Mouse (Mus musculus): ENCODE results near the gene Gpi1. TPM values are rescaled to one million over a fixed set of nuclear protein-coding genes. Genes with fewer than 3 reads are reported as not detected.

The Gpi1 gene
- polyA plus RNA-seq (2015; fragmentation: Nextera tagmentation; extraction: Ambion mirVana), result 277 and 278 TPM in 2 replicates

- H3K27me3 ChIP-seq, result no peaks in the 10 kb centered on the region
- H3K4me1 ChIP-seq, result peaks cover 38% of the 10 kb centered on the region
- WGBS, result 0% methylated on average over 30 of the region's 39 CpGs
- peak within 1 kb of the TSS; percentile 77 for H3K4me3 ChIP-seq (replicated peaks)
- peak; percentile 65 for ATAC-seq (ENCODE audit: insufficient number of reproducible peaks, low FRiP score, low TSS enrichment, low read depth)
- peaks cover 31% of the 10 kb centered on the region for H3K36me3 ChIP-seq
- peak within 1 kb of the TSS; percentile 90 for H3K27ac ChIP-seq (replicated peaks)
- peak within 1 kb of the TSS; percentile 80 for H3K4me2 ChIP-seq (replicated peaks)
- no peaks in the 10 kb centered on the region for H3K9me3 ChIP-seq (replicated peaks)
- peak within 1 kb of the TSS; percentile 71 for H3K9ac ChIP-seq
These were observed at the start of gene Gpi1 for GRCm38 (mm10) chr7:34230116-34230515. TSS of gene Gpi1 (minus strand) at chr7:34230336.

GRCm38 (mm10) chr7:34277656-34278055, 47.5 kb upstream of the Gpi1 start:
- H3K9ac ChIP-seq, result no peak overlapping the region
- no peak for ATAC-seq (ENCODE audit: insufficient number of reproducible peaks, low FRiP score, low TSS enrichment, low read depth)
- H3K4me2 ChIP-seq (replicated peaks), result no peak overlapping the region
- H3K27me3 ChIP-seq, result no peaks in the 10 kb centered on the region
- H3K4me1 ChIP-seq, result no peaks in the 10 kb centered on the region
- no peaks in the 10 kb centered on the region; the same call in 1 of the 2 replicates for H3K36me3 ChIP-seq
- H3K27ac ChIP-seq (replicated peaks), result no peak overlapping the region
- H3K9me3 ChIP-seq (replicated peaks), result no peaks in the 10 kb centered on the region
- no peak overlapping the region for H3K4me3 ChIP-seq (replicated peaks)
- WGBS, result 93% methylated on average over 2 of the region's 2 CpGs

- Histone ChIP-seq H3K4me2 (replicated peaks) (no peak overlapping the region), H3K4me3 (replicated peaks) (no peak overlapping the region), H3K9me3 (replicated peaks) (no peaks in the 10 kb centered on the region), H3K9ac (no peak overlapping the region), H3K4me1 (no peaks in the 10 kb centered on the region), H3K27me3 (no peaks in the 10 kb centered on the region), H3K36me3 (no peaks in the 10 kb centered on the region; the same call in 1 of the 2 replicates), H3K27ac (replicated peaks) (no peak overlapping the region)
- ATAC-seq (ENCODE audit: insufficient number of reproducible peaks, low FRiP score, low TSS enrichment, low read depth), result no peak
- WGBS, result 95% methylated on average over 3 of the region's 3 CpGs
These were observed 45.9 kb upstream of the Gpi1 start for GRCm38 (mm10) chr7:34276066-34276465.

- no peak overlapping the region for H3K27ac ChIP-seq (replicated peaks)
- no peak overlapping the region for H3K4me3 ChIP-seq (replicated peaks)
- no peak overlapping the region for H3K9ac ChIP-seq
- no peaks in the 10 kb centered on the region for H3K27me3 ChIP-seq
- peaks cover 8% of the 10 kb centered on the region; the same call in 1 of the 2 replicates for H3K4me1 ChIP-seq
- no peaks in the 10 kb centered on the region for H3K9me3 ChIP-seq (replicated peaks)
- WGBS, result 51% methylated on average over 4 of the region's 4 CpGs
- no peak for ATAC-seq (ENCODE audit: insufficient number of reproducible peaks, low FRiP score, low TSS enrichment, low read depth)
- H3K36me3 ChIP-seq, result no peaks in the 10 kb centered on the region; the same call in 1 of the 2 replicates
- no peak overlapping the region for H3K4me2 ChIP-seq (replicated peaks)
These were observed 42.3 kb upstream of the Gpi1 start for GRCm38 (mm10) chr7:34272465-34272864.

- no peaks in the 10 kb centered on the region for H3K9me3 ChIP-seq (replicated peaks)
- peaks cover 8% of the 10 kb centered on the region; the same call in 1 of the 2 replicates for H3K4me1 ChIP-seq
- no peaks in the 10 kb centered on the region for H3K27me3 ChIP-seq
- peaks cover 2% of the 10 kb centered on the region; the same call in 1 of the 2 replicates for H3K36me3 ChIP-seq
- ATAC-seq (ENCODE audit: insufficient number of reproducible peaks, low FRiP score, low TSS enrichment, low read depth), result no peak
- WGBS, result 51% methylated on average over 1 of the region's 1 CpGs
- no peak overlapping the region for H3K4me3 ChIP-seq (replicated peaks)
- 0 out of 2 replicates have a peak overlapping the region, but pooled peaks have one; percentile 12 for H3K27ac ChIP-seq (replicated peaks)
- no peak overlapping the region for H3K4me2 ChIP-seq (replicated peaks)
- H3K9ac ChIP-seq, result no peak overlapping the region
These were observed 38.3 kb upstream of the Gpi1 start for GRCm38 (mm10) chr7:34268463-34268862.

GRCm38 (mm10) chr7:34266421-34266820, 36.3 kb upstream of the Gpi1 start:
- Histone ChIP-seq H3K4me3 (replicated peaks) (no peak overlapping the region), H3K27ac (replicated peaks) (no peak overlapping the region; the same call in 1 of the 2 replicates), H3K4me1 (peaks cover 8% of the 10 kb centered on the region; the same call in 1 of the 2 replicates), H3K9ac (no peak overlapping the region), H3K36me3 (peaks cover 13% of the 10 kb centered on the region), H3K4me2 (replicated peaks) (no peak overlapping the region), H3K9me3 (replicated peaks) (no peaks in the 10 kb centered on the region), H3K27me3 (no peaks in the 10 kb centered on the region)
- ATAC-seq (ENCODE audit: insufficient number of reproducible peaks, low FRiP score, low TSS enrichment, low read depth), result no peak

- Histone ChIP-seq H3K9ac (no peak overlapping the region), H3K27ac (replicated peaks) (no peak overlapping the region), H3K36me3 (peaks cover 13% of the 10 kb centered on the region), H3K27me3 (no peaks in the 10 kb centered on the region), H3K4me3 (replicated peaks) (no peak overlapping the region), H3K4me2 (replicated peaks) (no peak overlapping the region), H3K4me1 (peaks cover 8% of the 10 kb centered on the region; the same call in 1 of the 2 replicates), H3K9me3 (replicated peaks) (no peaks in the 10 kb centered on the region)
- 56% methylated on average over 5 of the region's 5 CpGs for WGBS
- ATAC-seq (ENCODE audit: insufficient number of reproducible peaks, low FRiP score, low TSS enrichment, low read depth), result no peak
These were observed 35.8 kb upstream of the Gpi1 start for GRCm38 (mm10) chr7:34265876-34266346.

GRCm38 (mm10) chr7:34263437-34263836, 33.3 kb upstream of the Gpi1 start:
- Histone ChIP-seq H3K4me3 (replicated peaks) (no peak overlapping the region), H3K4me2 (replicated peaks) (no peak overlapping the region), H3K4me1 (0 out of 2 replicates have a peak, but pooled peaks cover 2% of the 10 kb centered on the region), H3K27ac (replicated peaks) (no peak overlapping the region), H3K36me3 (peaks cover 13% of the 10 kb centered on the region), H3K27me3 (no peaks in the 10 kb centered on the region), H3K9me3 (replicated peaks) (no peaks in the 10 kb centered on the region), H3K9ac (no peak overlapping the region)
- no peak for ATAC-seq (ENCODE audit: insufficient number of reproducible peaks, low FRiP score, low TSS enrichment, low read depth)
- WGBS, result 91% methylated on average over 5 of the region's 5 CpGs

- peaks cover 36% of the 10 kb centered on the region for H3K36me3 ChIP-seq
- H3K4me1 ChIP-seq, result no peaks in the 10 kb centered on the region
- H3K9ac ChIP-seq, result no peak overlapping the region
- no peak overlapping the region for H3K27ac ChIP-seq (replicated peaks)
- no peak for ATAC-seq (ENCODE audit: insufficient number of reproducible peaks, low FRiP score, low TSS enrichment, low read depth)
- no peak overlapping the region for H3K4me3 ChIP-seq (replicated peaks)
- H3K4me2 ChIP-seq (replicated peaks), result no peak overlapping the region
- no peaks in the 10 kb centered on the region for H3K9me3 ChIP-seq (replicated peaks)
- H3K27me3 ChIP-seq, result no peaks in the 10 kb centered on the region
- 51% methylated on average over 1 of the region's 1 CpGs for WGBS
These were observed 28.3 kb upstream of the Gpi1 start for GRCm38 (mm10) chr7:34258407-34258806.

- ATAC-seq (ENCODE audit: insufficient number of reproducible peaks, low FRiP score, low TSS enrichment, low read depth), result no peak
- 70% methylated on average over 9 of the region's 9 CpGs for WGBS
- Histone ChIP-seq H3K9ac (no peak overlapping the region), H3K27ac (replicated peaks) (no peak overlapping the region), H3K9me3 (replicated peaks) (no peaks in the 10 kb centered on the region), H3K4me1 (no peaks in the 10 kb centered on the region), H3K4me2 (replicated peaks) (no peak overlapping the region), H3K36me3 (peaks cover 40% of the 10 kb centered on the region), H3K4me3 (replicated peaks) (no peak overlapping the region), H3K27me3 (no peaks in the 10 kb centered on the region)
These were observed 27.1 kb upstream of the Gpi1 start for GRCm38 (mm10) chr7:34257279-34257678.

GRCm38 (mm10) chr7:34255916-34256315, 25.8 kb upstream of the Gpi1 start:
- Histone ChIP-seq H3K27ac (replicated peaks) (no peak overlapping the region), H3K9me3 (replicated peaks) (no peaks in the 10 kb centered on the region)

GRCm38 (mm10) chr7:34255137-34255536, 25.0 kb upstream of the Gpi1 start:
- Histone ChIP-seq H3K27me3 (no peaks in the 10 kb centered on the region), H3K4me3 (replicated peaks) (no peak overlapping the region), H3K4me1 (no peaks in the 10 kb centered on the region), H3K9ac (no peak overlapping the region), H3K4me2 (replicated peaks) (no peak overlapping the region), H3K9me3 (replicated peaks) (no peaks in the 10 kb centered on the region), H3K27ac (replicated peaks) (no peak overlapping the region), H3K36me3 (peaks cover 41% of the 10 kb centered on the region)
- 72% methylated on average over 3 of the region's 3 CpGs for WGBS
- ATAC-seq (ENCODE audit: insufficient number of reproducible peaks, low FRiP score, low TSS enrichment, low read depth), result no peak

More at GRCm38 (mm10) chr7:34255916-34256315, 25.8 kb upstream of the Gpi1 start:
- Histone ChIP-seq H3K4me1 (no peaks in the 10 kb centered on the region), H3K36me3 (peaks cover 34% of the 10 kb centered on the region), H3K4me3 (replicated peaks) (no peak overlapping the region), H3K27me3 (no peaks in the 10 kb centered on the region), H3K4me2 (replicated peaks) (no peak overlapping the region), H3K9ac (no peak overlapping the region)
- WGBS, result 91% methylated on average over 1 of the region's 1 CpGs
- ATAC-seq (ENCODE audit: insufficient number of reproducible peaks, low FRiP score, low TSS enrichment, low read depth), result no peak

Measured in embryonic facial prominence, embryonic 15.5 days (tissue).